Mouse (Mus musculus) intestine, embryonic 15.5 days (tissue): ENCODE measurements around the gene Ccl27a. TPM values are rescaled to one million over a fixed set of nuclear protein-coding genes. Genes with fewer than 3 reads are reported as not detected.
"Not testable (repeated sequence)": the region's sequence is repeated elsewhere in the genome, so short reads cannot be mapped to it uniquely, and the experiment has no call there.

Experiments
- ATAC-seq: fragments of 200-750 bp; cut with Nextera tagmentation; 2 replicates; pipeline ENCODE4 v1.8.0; 2017; ENCODE audit warnings: moderate TSS enrichment, moderate library complexity
- H3K27ac ChIP-seq: fragments of 300-500 bp; sonication (generic); 2 replicates; pipeline ENCODE4 v1.5.1; 2015; ENCODE audit warnings: mild to moderate bottlenecking, inconsistent platforms
- H3K27me3 ChIP-seq: fragments of 300-500 bp; sonication (generic); replicated peaks from 2 replicates; pipeline ENCODE4 v1.6.1; 2015; ENCODE audit warnings: inconsistent platforms
- H3K36me3 ChIP-seq: fragments of 300-500 bp; sonication (generic); 2 replicates; pipeline ENCODE4 v1.6.1; 2015; ENCODE audit warnings: inconsistent platforms
- H3K4me1 ChIP-seq: fragments of 300-500 bp; sonication (generic); replicated peaks from 2 replicates; pipeline ENCODE4 v1.6.1; 2015; ENCODE audit warnings: inconsistent platforms
- H3K4me2 ChIP-seq: fragments of 300-500 bp; sonication (generic); replicated peaks from 2 replicates; pipeline ENCODE4 v1.6.1; 2015; ENCODE audit warnings: mild to moderate bottlenecking, inconsistent platforms
- H3K4me3 ChIP-seq: fragments of 300-500 bp; sonication (generic); replicated peaks from 2 replicates; pipeline ENCODE4 v1.5.1; 2015; ENCODE audit warnings: inconsistent platforms
- H3K9ac ChIP-seq: fragments of 300-500 bp; sonication (generic); 2 replicates; pipeline ENCODE4 v1.6.1; 2015; ENCODE audit warnings: inconsistent platforms
- H3K9me3 ChIP-seq: fragments of 300-500 bp; sonication (generic); 2 replicates; pipeline ENCODE4 v1.6.1; 2016; ENCODE audit warnings: inconsistent platforms
- WGBS: fragments of 180-500 bp; shearing (Covaris S2); methylation state at CpG from one replicate; pipeline ENCODE4 v1.1.7; 2015; 5-methylcytosine and 5-hydroxymethylcytosine counted together
- polyA plus RNA-seq: library from polyadenylated mRNA; unstranded; fragments of >200 nt; fragmentation: Nextera tagmentation; extraction: Ambion mirVana; gene quantifications from 2 replicates; pipeline ENCODE4 v1.2.1, GENCODE M21; 2015

The Ccl27a gene
- 30.5 and 31.9 TPM in 2 replicates for polyA plus RNA-seq

GRCm38 (mm10) chr4:41774002-41774401, at the start of gene Ccl27a:
Gene Ccl27a (minus strand): TSS chr4:41774247.
- Histone ChIP-seq H3K27ac (0 out of 2 replicates have a peak within 1 kb of the TSS, but pooled peaks have one; percentile 51), H3K4me2 (peak within 1 kb of the TSS; percentile 53), H3K4me3 (peak within 1 kb of the TSS; percentile 40)
- ATAC-seq, H3K36me3 ChIP-seq, H3K9ac ChIP-seq, H3K4me1 ChIP-seq, H3K27me3 ChIP-seq, H3K9me3 ChIP-seq: not testable (repeated sequence)
- WGBS = 3% methylated on average over 12 of the region's 14 CpGs

- H3K9me3 ChIP-seq, H3K27ac ChIP-seq, H3K4me3 ChIP-seq, H3K9ac ChIP-seq, H3K27me3 ChIP-seq, H3K4me1 ChIP-seq, H3K4me2 ChIP-seq, ATAC-seq, H3K36me3 ChIP-seq: not testable (repeated sequence)
- WGBS = 47% methylated on average over 3 of the region's 3 CpGs
These were observed 9.2 kb upstream of the Ccl27a start for GRCm38 (mm10) chr4:41783197-41783596.

DNA sequence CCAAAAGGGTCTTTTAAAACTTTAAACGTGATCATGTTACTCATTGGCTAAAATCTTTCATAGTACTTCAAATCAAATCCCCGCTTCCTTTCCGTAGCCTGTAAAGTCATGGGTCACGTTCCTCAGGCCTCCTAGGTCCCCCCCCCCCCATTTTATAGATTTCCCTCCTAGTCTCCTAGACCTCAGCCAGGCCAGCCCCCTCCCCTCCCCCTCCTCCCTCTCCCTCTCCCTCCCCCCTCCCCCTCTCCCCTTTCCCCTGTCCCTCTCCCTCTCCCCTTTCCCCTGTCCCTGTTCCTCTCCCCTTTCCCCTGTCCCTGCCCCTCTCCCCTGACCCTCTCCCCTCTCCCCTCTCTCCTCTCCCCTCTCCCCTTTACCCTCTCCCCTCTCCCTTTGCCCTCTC, 8.7 kb upstream of the Ccl27a start:
- ATAC-seq, H3K27me3 ChIP-seq, H3K36me3 ChIP-seq, H3K27ac ChIP-seq, H3K9me3 ChIP-seq, H3K4me1 ChIP-seq, H3K4me2 ChIP-seq, H3K9ac ChIP-seq, H3K4me3 ChIP-seq: not testable (repeated sequence)
- WGBS = 41% methylated on average over 4 of the region's 4 CpGs

GRCm38 (mm10) chr4:41781748-41782485, 7.9 kb upstream of the Ccl27a start:
- not testable (repeated sequence) for H3K27me3 ChIP-seq, H3K9ac ChIP-seq, H3K9me3 ChIP-seq, H3K4me3 ChIP-seq, ATAC-seq, H3K4me1 ChIP-seq, H3K36me3 ChIP-seq, H3K27ac ChIP-seq, H3K4me2 ChIP-seq
- 30% methylated on average over 20 of the region's 21 CpGs for WGBS

DNA sequence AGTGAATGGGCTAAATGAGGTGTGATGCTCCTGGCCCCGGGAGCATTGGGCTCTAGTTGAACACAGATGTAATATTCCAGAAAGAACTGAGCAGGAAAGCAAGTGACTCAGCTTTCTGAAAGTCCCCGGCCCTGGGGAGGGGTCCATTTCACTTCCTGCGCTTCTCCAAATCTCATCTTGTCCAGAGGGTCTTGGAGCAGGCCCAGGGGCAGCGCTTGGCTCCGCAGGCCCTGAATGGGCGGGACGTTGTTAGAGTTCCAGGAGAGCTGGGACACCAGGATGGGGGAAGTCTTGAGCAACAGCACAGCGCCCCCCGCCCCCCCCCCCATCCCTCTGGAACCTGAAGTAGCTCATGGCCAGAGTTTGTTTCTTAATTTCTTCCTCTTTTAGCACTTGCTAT, 7.2 kb upstream of the Ccl27a start:
- H3K4me1 ChIP-seq, H3K36me3 ChIP-seq, H3K9me3 ChIP-seq, H3K27me3 ChIP-seq, H3K27ac ChIP-seq, H3K4me3 ChIP-seq, H3K4me2 ChIP-seq, H3K9ac ChIP-seq, ATAC-seq: not testable (repeated sequence)
- 38% methylated on average over 9 of the region's 9 CpGs for WGBS

DNA sequence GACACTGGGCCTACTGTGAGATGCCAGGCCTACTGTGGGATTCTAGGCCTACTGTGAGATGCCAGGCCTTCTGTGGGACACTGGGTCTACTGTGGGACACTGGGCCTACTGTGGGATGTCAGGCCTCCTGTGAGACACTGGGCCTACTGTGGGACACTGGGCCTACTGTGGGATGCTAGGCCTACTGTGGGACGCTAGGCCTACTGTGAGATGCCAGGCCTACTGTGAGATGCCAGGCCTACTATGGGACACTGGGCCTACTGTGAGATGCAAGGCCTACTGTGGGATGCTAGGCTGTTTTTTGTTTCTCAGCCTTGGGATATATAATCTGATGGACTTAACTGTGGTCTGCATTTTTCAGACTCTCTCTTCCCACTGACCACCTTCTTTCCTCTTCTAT, 1.8 kb upstream of the Ccl27a start:
- not testable (repeated sequence) for H3K9ac ChIP-seq, H3K27me3 ChIP-seq, H3K4me3 ChIP-seq, H3K4me1 ChIP-seq, ATAC-seq, H3K9me3 ChIP-seq, H3K27ac ChIP-seq, H3K36me3 ChIP-seq, H3K4me2 ChIP-seq
- 90% methylated on average over 1 of the region's 1 CpGs for WGBS

- ATAC-seq, H3K4me1 ChIP-seq, H3K9me3 ChIP-seq, H3K36me3 ChIP-seq, H3K9ac ChIP-seq, H3K27me3 ChIP-seq: not testable (repeated sequence)
- Histone ChIP-seq H3K4me2 (peak overlapping the region; percentile 46), H3K4me3 (peak overlapping the region; percentile 40; the same call in 1 of the 2 replicates), H3K27ac (0 out of 2 replicates have a peak overlapping the region, but pooled peaks have one; percentile 22)
- 60% methylated on average over 3 of the region's 3 CpGs for WGBS
These were observed 459 bp upstream of the Ccl27a start for GRCm38 (mm10) chr4:41774506-41774905.

DNA sequence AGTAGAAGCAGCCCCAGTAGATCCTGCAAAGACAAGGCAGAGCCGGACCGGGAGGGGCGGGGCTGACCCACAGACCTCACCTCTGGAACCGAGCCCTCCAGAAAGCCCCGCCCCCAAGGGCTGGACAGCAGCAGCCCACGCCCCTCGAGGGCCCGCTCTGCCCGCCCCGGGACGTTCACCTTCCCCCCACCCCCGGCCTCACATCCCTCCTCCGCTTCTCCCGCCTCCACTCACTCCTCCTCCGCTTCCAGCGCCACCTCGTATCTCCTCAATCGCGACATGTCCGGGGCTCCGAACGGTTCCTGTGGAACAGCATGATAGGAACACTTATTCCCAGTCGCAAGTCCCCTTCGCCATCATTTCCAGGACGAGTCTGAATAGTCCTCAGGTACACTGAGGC, 545 bp downstream of the Ccl27a start:
- not testable (repeated sequence) for ATAC-seq, H3K9me3 ChIP-seq, H3K36me3 ChIP-seq, H3K4me1 ChIP-seq, H3K27me3 ChIP-seq, H3K9ac ChIP-seq
- 1% methylated on average over 25 of the region's 25 CpGs for WGBS
- Histone ChIP-seq H3K27ac (0 out of 2 replicates have a peak overlapping the region, but pooled peaks have one; percentile 51), H3K4me3 (peak overlapping the region; percentile 40), H3K4me2 (peak overlapping the region; percentile 53)

DNA sequence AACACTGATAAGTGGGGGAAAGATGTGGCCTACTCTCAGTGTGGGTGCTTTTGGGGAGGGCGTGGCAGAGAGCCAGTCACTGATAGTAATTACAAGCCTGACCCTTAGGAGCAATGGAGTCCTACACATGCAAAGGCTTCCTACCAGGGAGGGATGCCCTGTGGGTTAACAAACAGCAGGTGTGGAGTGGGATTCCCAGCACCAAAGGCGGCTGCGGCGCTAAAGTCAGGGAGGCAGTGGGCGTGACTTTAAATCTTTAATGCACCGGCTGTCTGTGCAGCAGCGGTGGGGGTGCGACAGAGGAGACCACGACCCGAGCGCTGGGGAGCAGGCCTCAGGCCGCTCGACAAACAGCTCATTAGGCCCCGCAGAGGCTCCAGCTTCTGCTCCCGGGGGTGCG, 1.1 kb downstream of the Ccl27a start:
- not testable (repeated sequence) for H3K9ac ChIP-seq, H3K36me3 ChIP-seq, H3K27me3 ChIP-seq, H3K4me1 ChIP-seq, ATAC-seq, H3K9me3 ChIP-seq
- 13% methylated on average over 7 of the region's 16 CpGs for WGBS
- Histone ChIP-seq H3K4me2 (peak overlapping the region; percentile 51), H3K27ac (0 out of 2 replicates have a peak overlapping the region, but pooled peaks have one; percentile 36), H3K4me3 (peak overlapping the region; percentile 22; the same call in 1 of the 2 replicates)

DNA sequence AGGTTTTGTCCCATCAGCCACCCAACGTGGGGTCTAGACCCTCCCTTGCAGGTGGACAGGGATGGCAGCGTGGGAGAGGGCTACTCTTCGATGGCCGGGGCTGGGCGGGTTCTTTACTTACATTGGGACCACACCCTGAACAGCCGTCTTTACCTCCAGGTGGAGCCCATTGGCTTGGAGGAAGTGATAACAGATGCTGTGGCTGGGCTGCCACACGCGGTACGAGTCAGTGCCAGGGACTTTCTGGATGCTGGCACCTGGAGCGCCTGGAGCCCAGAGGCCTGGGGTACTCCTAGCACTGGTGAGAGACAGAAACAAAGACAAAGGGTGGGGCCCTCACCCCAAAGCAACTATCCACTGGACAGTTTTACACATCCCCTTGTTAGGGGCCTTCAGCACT, 6.7 kb downstream of the Ccl27a start:
- H3K4me1 ChIP-seq, H3K4me3 ChIP-seq, H3K9me3 ChIP-seq, H3K36me3 ChIP-seq, H3K4me2 ChIP-seq, H3K27me3 ChIP-seq, ATAC-seq, H3K9ac ChIP-seq, H3K27ac ChIP-seq: not testable (repeated sequence)
- WGBS = 78% methylated on average over 10 of the region's 10 CpGs

- H3K4me2 ChIP-seq, H3K4me3 ChIP-seq, H3K9ac ChIP-seq, H3K9me3 ChIP-seq, H3K36me3 ChIP-seq, H3K27ac ChIP-seq, H3K27me3 ChIP-seq, ATAC-seq: not testable (repeated sequence)
- peaks cover 33% of the 10 kb centered on the region for H3K4me1 ChIP-seq
- WGBS = 81% methylated on average over 5 of the region's 6 CpGs
These were observed 10.9 kb downstream of the Ccl27a start for GRCm38 (mm10) chr4:41763176-41763575.

GRCm38 (mm10) chr4:41762688-41763114, 11.3 kb downstream of the Ccl27a start:
- H3K9me3 ChIP-seq, H3K36me3 ChIP-seq, H3K27me3 ChIP-seq, ATAC-seq: not testable (repeated sequence)
- H3K4me3 ChIP-seq = peak overlapping the region; percentile 47
- H3K4me2 ChIP-seq = peak overlapping the region; percentile 74
- H3K9ac ChIP-seq = peak overlapping the region; percentile 37
- peak overlapping the region; percentile 92 for H3K27ac ChIP-seq
- WGBS = 32% methylated on average over 8 of the region's 8 CpGs
- H3K4me1 ChIP-seq = peaks cover 33% of the 10 kb centered on the region

DNA sequence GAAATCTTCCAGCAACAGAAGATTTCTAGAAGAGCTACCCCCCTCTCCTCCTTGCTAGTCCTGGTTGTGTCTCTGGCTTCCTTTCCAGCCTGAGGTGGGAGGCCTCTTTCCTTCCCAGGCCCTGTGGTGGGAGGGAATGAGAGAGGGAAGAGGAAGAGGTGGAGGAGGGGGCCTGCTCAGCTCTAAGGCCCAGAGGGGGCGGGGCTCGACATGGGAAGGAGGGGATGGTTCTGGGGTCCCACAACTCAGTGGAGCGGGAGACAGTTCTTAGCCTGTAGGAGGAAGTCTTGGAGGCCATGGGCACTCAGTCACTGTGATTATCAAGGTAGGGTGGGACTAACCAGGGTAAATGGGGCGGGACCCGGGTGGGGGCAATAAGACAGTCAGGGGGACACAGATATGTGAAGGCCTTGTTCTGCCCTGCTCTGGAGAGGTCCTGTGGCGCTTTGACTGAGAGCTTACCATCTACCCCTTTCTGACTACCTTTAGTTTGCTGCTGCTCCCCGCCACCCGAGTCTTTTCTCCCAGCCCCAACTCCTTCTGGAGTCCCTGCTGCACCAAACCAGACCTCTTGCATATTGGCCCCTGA, 11.9 kb downstream of the Ccl27a start:
- Histone ChIP-seq H3K27me3 (no peaks in the 10 kb centered on the region), H3K9me3 (no peaks in the 10 kb centered on the region), H3K4me3 (peak overlapping the region; percentile 47), H3K9ac (peak overlapping the region; percentile 37), H3K4me1 (peaks cover 33% of the 10 kb centered on the region), H3K36me3 (0 out of 2 replicates have a peak, but pooled peaks cover under 1% of the 10 kb centered on the region), H3K27ac (peak overlapping the region; percentile 92), H3K4me2 (peak overlapping the region; percentile 74)
- ATAC-seq = peak; percentile 14; the same call in 1 of the 2 replicates
- WGBS = 32% methylated on average over 8 of the region's 8 CpGs
